Mouse (Mus musculus) stomach, embryonic 15.5 days (tissue): ENCODE measurements around the gene Mrgpra3. TPM values are rescaled to one million over a fixed set of nuclear protein-coding genes. Genes with fewer than 3 reads are reported as not detected.

Source experiments
- ATAC-seq: fragments of 200-750 bp; cut with Nextera tagmentation; 2 replicates; pipeline ENCODE4 v1.8.0; 2017; ENCODE audit warnings: low read depth, moderate number of reproducible peaks, moderate TSS enrichment; ENCODE audit not compliant: insufficient read depth, low FRiP score
- H3K27ac ChIP-seq: fragments of 300-500 bp; sonication (generic); 2 replicates; pipeline ENCODE4 v1.5.1; 2015; ENCODE audit warnings: mild to moderate bottlenecking, inconsistent platforms
- H3K27me3 ChIP-seq: fragments of 300-500 bp; sonication (generic); replicated peaks from 2 replicates; pipeline ENCODE4 v1.6.1; 2015; ENCODE audit warnings: inconsistent platforms
- H3K36me3 ChIP-seq: fragments of 300-500 bp; sonication (generic); 2 replicates; pipeline ENCODE4 v1.6.1; 2015; ENCODE audit warnings: inconsistent platforms
- H3K4me1 ChIP-seq: fragments of 300-500 bp; sonication (generic); 2 replicates; pipeline ENCODE4 v1.6.1; 2015; ENCODE audit warnings: inconsistent platforms
- H3K4me2 ChIP-seq: fragments of 300-500 bp; sonication (generic); 2 replicates; pipeline ENCODE4 v1.6.1; 2015; ENCODE audit warnings: mild to moderate bottlenecking, inconsistent platforms
- H3K4me3 ChIP-seq: fragments of 300-500 bp; sonication (generic); replicated peaks from 2 replicates; pipeline ENCODE4 v1.5.1; 2015; ENCODE audit warnings: inconsistent platforms
- H3K9ac ChIP-seq: fragments of 300-500 bp; sonication (generic); 2 replicates; pipeline ENCODE4 v1.6.1; 2015; ENCODE audit warnings: inconsistent platforms
- H3K9me3 ChIP-seq: fragments of 300-500 bp; sonication (generic); 2 replicates; pipeline ENCODE4 v1.6.1; 2016; ENCODE audit warnings: inconsistent platforms
- WGBS: fragments of 180-500 bp; shearing (Covaris S2); methylation state at CpG from one replicate; pipeline ENCODE4 v1.1.7; 2015; 5-methylcytosine and 5-hydroxymethylcytosine counted together
- polyA plus RNA-seq: library from polyadenylated mRNA; unstranded; fragments of >200 nt; fragmentation: Nextera tagmentation; extraction: Ambion mirVana; gene quantifications from 2 replicates; pipeline ENCODE4 v1.2.1, GENCODE M21; 2015

The Mrgpra3 gene
- polyA plus RNA-seq, result not detected in 2 replicates

DNA sequence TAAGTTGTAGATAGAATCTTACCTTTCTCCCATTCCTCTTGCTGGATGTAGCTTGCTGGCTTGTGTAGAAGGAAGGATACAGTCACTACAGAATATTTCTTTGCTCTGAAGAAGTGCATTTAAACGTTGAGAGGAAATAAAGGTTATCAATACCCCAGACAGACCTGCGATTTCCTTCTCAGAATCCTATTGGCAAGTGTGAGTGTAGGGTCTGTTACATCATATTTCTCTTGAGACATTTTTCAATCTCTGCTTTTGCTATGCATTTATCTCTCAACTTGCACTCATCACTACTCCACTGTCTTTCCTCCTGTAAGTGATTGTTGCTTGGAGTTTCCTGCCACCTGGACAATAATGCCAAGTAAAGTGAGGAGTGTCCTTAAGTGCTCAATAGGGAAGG, at the start of gene Mrgpra3:
Gene Mrgpra3 (minus strand): TSS at position 101 of the 400 bp plus-strand sequence.
- ATAC-seq, result no peak
- Histone ChIP-seq H3K9ac (no peak within 1 kb of the TSS), H3K9me3 (no peaks in the 10 kb centered on the region), H3K4me3 (no peak within 1 kb of the TSS), H3K36me3 (no peaks in the 10 kb centered on the region), H3K27ac (no peak within 1 kb of the TSS), H3K27me3 (no peaks in the 10 kb centered on the region), H3K4me1 (no peaks in the 10 kb centered on the region), H3K4me2 (no peak within 1 kb of the TSS)
- 56% methylated on average over 2 of the region's 2 CpGs for WGBS

Other genes starting within 250 kb of the Mrgpra3 start
- not detected in 2 replicates for gene Mrgpra1, start 247.1 kb downstream of the Mrgpra3 start, polyA plus RNA-seq
- gene Mrgpra2a, start 149.2 kb downstream of the Mrgpra3 start, polyA plus RNA-seq, result 0.48 TPM in 1 of 2 replicates, not detected in the other
- 0.21 and 0.50 TPM in 2 replicates for gene Mrgpra2b, start 72.5 kb downstream of the Mrgpra3 start, polyA plus RNA-seq